Mouse (Mus musculus) B cell, adult 2 months (primary cell): ENCODE data around the gene Havcr1.
"Not testable (repeated sequence)": the region's sequence is repeated elsewhere in the genome, so short reads cannot be mapped to it uniquely, and the experiment has no call there.

Experiments used
- DNase-seq, 2 experiments: peaks; one replicate each; pipeline ENCODE4 v3.0.0; 2022

Havcr1 gene

DNA sequence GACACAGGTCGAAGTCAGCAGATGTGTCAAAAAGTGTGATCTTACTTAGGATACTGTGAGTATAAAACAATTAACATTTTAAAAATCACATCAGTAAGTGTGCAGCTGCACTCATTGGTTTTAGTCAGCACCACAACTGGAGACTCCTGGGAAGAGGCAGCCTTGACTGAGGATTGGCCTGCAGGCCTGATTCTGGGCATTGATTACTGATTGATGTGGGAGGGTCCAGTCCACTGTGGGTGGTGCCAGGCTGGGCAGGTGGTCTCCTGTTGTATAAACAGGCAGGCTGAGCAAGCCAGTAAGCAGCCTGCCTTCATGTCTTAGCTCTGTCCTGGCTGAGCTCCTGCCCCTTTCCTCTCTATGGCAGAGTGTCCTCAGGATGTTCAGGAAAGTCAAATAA is at the start of gene Havcr1:
TSS of gene Havcr1 (plus strand) at position 5 of the 400 bp plus-strand sequence.
- not testable (repeated sequence) for DNase-seq

DNA sequence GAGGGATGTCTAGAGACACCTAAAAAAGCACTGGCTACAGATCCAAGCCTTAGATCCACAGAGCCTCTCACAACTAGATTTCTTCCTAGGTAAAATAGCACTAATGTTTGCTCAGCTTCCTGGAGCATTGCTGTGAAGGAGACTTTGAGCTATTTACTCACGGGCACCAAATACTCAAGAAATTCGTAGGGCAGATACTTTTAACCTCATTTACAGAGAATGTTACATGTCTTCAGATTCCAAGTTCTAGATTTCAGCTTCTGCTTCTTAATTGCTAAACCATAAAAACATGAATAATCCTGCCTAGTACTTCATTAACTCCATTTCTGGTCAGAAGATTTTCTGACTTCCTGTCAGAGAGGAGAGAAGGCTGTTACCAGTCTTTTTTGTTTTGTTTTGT is 44.7 kb upstream of the Havcr1 start:
- DNase-seq: no peak

- DNase-seq: not testable (repeated sequence)
Observed at GRCm38 (mm10) chr11:46695849-46696248, 39.0 kb upstream of the Havcr1 start.

- no peak for DNase-seq
Observed at GRCm38 (mm10) chr11:46697433-46698277, 37.2 kb upstream of the Havcr1 start.

DNA sequence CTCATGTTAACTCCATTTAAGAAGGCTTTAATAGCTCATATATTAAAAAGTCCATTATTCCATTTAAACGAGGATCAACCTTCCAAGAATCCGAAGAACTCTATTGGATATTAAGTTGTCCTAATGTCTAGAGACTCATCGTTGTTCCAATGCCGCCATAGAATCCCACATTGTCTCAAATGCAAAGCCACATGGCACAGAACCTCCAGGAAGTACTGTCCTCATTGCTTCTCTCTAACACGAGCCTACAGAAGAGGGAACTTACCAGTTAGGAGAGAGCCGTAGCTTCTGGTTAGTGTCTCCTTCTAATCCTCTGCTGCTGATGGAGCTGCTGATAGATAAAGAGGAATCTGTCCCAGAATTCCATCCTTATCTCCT is 36.6 kb upstream of the Havcr1 start:
- no peak for DNase-seq

DNA sequence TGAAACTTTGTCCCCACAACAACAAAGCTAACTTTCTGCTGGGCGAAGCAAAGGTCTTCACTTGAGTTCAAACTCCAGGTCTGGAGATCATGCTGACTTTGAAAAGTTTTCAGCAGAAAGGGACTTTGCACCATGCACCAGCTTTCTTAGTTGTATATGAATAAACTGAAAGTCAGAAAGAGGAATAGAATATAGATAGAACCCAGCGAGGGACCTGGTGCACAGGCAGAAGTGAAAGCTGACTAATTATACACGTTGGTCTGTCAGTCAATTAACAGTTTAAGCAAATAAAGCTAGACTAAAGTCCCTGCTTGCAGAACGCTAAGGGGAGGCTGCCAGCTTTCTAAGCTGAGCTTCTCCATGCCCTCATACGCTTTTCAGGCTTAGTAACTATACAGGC is 36.0 kb upstream of the Havcr1 start:
- DNase-seq: peak; percentile 23 to 32

DNA sequence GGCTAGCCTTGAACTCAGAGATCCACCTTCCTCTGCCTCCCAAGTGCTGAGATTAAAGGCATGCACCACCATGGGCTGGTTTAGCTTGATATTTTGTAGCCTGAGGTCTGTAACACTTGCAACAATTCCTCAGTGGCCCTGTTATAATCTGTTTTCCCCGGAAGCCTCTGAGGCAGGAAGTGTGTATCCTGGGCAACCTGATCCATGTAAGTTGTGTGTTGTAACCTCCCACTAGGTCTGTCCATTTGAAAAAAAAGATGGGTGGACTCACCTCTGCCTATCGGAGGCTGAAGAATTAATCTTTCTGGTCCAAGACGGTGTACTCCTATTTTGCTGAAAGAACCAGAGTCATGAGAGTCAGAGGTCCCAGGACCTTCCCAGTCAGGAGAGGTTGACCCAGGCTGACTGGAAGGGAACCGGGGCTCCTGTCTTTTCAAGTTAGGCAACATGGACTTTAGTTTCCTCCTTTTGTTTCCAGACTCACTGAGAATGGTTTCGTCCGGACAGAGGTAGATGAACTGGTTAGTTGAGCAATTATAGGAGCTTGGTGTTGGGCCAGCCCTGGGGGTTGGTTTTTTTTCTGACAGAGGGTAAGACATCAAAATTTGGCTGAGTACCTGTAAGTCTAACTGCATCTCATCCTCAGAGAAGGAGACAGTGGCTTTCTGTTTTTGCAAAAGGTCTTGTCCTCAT is 28.1 kb upstream of the Havcr1 start, which contains the start of gene Timd2:
TSS of gene Timd2 (minus strand) at position 398 of the 693 bp plus-strand sequence.
- no peak for DNase-seq

DNA sequence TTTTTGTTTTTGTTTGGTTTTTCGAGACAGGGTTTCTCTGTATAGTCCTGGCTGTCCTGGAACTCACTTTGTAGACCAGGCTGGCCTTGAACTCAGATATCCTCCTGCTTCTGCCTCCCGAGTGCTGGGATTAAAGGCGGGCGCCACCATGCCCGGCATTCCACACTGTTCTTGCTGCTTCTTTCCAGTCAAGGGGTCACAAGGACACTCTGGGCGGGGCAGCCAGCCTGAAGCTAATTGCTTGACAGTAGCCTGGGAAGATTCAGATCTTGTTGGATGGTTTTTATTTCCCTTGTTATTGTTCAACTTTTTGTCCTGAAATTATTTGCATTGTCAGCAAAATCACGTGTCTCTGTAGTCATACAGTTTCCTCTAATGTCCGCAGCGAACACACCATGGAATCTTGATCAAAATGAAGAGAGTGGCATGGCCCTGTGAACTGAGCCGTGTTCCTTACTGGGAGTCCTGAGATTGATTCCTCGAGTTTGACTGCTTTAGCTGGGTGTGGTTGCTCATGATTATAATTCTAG is 3.3 kb upstream of the Havcr1 start:
- DNase-seq: no peak

GRCm38 (mm10) chr11:46733242-46733789 is 1.6 kb upstream of the Havcr1 start:
- peak; percentile 40 to 44 for DNase-seq

GRCm38 (mm10) chr11:46734617-46735016 is 263 bp upstream of the Havcr1 start:
- DNase-seq: no peak

GRCm38 (mm10) chr11:46739501-46739900 is 4.6 kb downstream of the Havcr1 start:
- DNase-seq: no peak

GRCm38 (mm10) chr11:46740886-46741285 is 6.0 kb downstream of the Havcr1 start:
- DNase-seq: peak in 1 of 2 experiments; percentile 4

DNA sequence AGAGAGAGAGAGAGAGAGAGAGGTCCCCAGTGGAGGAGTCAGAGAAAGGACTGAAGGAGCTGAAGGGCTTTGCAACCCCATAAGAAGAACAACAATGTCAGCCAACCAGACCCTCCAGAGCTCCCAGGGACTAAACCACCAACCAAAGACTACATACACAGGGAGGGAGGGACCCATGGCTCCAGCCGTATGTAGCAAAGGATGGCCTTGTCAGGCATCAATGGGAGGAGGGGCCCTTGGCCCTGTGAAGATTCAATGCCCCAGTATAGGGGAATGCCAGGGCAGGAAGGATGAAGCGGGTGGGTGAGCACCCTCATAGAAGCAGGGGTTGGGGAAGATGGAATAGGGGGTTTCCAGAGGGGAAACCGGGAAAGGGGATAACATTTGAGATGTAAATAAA is 6.8 kb downstream of the Havcr1 start:
- no peak for DNase-seq

GRCm38 (mm10) chr11:46747996-46748395 is 13.1 kb downstream of the Havcr1 start:
- DNase-seq: no peak

DNA sequence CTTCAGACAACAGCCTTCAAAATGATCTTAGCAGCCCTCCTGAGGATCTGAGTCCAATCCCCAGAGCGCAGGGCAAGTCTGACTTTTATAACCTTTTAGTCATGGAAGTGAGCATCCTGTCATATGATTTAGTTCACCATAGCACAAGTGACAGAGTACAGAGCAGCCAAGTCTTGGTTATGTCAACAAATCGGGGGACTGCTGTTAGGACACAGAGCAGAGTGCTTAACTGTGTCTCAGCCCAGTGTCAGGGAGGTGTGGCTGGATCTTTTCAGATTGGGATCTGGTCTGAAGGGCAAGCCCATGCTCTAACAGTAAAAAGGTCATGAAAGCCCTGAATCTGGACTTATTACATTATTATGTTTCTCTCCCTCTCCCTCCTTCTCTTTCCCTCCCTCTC is 18.8 kb downstream of the Havcr1 start:
- no peak for DNase-seq

- DNase-seq: no peak
Observed at GRCm38 (mm10) chr11:46754669-46755068, 19.8 kb downstream of the Havcr1 start.

DNA sequence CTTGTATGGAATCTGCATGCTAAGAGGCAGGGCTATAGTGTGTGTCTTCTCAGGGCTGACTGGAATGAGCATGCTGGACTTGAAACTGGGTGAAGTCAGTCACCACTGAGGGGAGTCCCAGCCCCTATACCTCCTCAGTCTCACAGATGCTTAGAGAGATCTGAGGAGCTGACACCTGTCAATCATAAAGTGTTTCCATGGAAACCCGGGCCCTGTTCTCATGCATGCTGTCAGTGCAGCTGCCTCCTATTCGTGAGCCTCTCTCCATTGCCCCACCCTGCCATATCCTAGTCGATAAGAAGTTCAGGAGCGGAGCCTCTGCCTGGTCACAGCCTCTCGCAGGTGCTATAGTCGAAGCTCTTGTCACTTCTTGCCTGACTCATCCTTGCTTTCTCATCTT is 20.8 kb downstream of the Havcr1 start:
- not testable (repeated sequence) for DNase-seq

DNA sequence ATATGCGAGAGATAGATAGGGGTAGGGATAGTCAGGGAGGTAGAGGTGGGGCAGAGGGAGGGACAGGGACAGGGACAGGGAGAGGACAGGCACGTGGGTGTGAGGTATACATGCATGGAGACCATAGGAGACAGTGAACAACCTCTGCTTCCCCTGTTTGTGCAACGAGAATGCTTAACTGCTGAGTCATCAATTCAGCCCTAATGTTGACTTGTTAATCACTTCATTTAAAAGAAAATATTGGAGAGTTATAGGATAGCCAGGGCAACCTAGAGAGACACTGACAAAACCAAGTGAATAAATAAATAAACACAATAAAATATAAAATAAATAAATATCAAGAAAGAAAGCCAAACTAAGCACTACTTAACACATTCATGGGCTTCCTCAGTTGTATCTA is 42.0 kb downstream of the Havcr1 start:
- DNase-seq: no peak

- peak; percentile 16 to 26 for DNase-seq
Observed at GRCm38 (mm10) chr11:46779811-46780210, 44.9 kb downstream of the Havcr1 start.

DNA sequence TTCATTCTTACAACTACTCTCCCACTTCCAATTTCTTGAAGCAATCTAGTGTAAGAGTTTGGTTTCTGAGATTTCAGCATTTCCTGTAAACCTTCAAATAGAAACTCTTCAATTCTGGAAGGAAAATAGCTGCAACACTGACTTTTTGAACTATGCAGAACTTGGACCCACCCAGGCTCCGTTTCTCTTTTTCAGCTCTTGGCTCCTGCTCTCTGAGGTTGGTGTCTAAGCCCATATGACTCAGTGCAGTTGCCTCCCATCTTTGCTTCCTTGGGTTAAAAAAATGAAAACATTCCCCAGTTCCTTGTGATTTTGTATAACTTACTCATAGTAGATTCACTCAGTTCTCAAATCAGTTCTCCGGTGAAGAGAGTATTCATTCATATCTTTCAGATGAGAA is 69.6 kb downstream of the Havcr1 start:
- DNase-seq: no peak

DNA sequence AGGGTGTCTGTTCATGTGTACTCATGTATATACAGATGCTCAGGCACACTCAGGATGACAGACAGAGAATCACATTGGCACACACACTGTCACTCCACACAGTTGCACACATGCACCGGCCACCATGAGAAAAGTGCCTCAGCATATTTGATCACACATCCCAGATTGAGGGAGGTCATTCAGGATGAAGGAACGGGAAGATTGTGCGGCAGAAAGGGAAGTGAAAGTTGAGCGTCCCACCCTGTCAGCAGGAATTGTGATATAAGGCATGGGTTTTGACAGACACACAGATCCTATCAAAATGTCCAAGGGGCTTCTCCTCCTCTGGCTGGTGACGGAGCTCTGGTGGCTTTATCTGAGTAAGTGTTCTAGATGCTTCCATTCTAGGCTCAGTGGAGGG is 75.6 kb downstream of the Havcr1 start, which contains the start of gene Timd4:
TSS of gene Timd4 (plus strand) at position 290 of the 400 bp plus-strand sequence.
- no peak for DNase-seq

DNA sequence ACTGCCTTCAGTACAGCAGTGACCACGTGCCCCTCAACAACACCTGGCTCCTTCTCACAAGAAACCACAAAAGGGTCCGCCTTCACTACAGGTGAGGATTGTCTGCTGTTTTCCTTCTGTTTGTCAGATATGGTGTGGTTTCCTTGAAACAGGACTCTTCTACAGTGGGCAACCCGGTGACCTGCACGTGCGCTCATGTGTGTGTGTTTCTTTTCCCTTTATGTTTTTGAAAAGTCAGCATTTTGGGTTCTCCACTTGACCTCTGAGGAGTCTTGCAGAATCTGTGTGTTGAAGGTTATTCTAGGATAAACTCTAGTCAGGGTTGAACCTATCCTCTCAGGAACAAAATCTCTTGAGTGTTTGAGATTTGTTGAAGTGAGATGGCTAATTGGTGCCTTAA is 82.8 kb downstream of the Havcr1 start:
- no peak for DNase-seq

DNA sequence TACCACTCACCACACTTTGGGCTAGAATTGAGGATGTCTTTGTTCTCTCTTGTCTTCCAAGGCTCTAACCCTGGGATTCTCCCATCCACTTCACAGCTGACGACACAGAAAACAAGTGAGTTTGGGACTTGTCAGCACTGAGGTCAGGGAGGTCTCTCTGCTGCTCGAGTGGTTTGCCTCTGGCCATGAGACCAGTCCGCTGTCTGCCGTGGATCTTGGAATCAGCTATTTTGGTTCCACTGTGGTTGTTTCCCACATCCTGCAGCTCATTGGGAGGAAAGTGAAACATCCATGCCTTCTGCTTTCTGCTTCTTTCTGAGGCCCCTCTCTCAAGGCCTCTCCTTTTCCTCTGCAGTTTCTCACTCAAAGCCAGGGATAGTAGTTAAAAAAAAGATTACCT is 85.0 kb downstream of the Havcr1 start:
- no peak for DNase-seq
